Mouse (Mus musculus): Measurements from ENCODE around the gene Eef2kmt.

DNA sequence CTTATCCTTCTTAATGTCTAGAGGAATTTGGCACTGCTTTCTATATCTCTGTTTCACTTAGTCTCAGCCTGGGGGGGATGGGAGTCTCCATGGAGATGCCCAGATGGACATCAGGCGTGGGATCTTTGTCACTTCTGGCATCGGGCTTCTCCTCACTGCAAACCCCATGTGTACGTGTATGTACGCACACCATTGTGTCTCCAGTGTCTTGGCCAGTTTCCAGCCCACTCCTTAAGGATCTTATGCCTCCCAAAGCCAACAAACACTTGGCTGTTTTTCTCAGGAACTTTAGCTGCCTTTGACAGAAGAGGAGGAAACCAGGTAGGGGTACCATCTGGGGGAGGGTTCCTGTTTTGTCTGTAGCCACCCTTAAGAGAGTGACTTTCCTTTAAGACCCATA is 34.4 kb downstream of the Eef2kmt start:
- TF ChIP-seq CTCF (IDR thresholded peaks at IDR 0.05) (no peak), EP300 (IDR thresholded peaks at IDR 0.05) (no peak)

All from lung, postnatal 0 days (tissue).